Mouse (Mus musculus) cerebellum, postnatal 36 days (tissue): ENCODE results near the gene Gse1.
A peak's percentile ranks its signal among the peaks of the same experiment; 100 is the strongest.
"Not testable (repeated sequence)": the region's sequence is repeated elsewhere in the genome, so short reads cannot be mapped to it uniquely, and the experiment has no call there.

Experiments used
- DNase-seq, 2 experiments: peaks; one replicate each; pipeline ENCODE4 v3.0.0; 2021 to 2022; ENCODE audit warnings: mixed read lengths in 2 of 2

Gene Gse1

GRCm38 (mm10) chr8:120327131-120327554 lies 98.9 kb downstream of the Gse1 start:
- DNase-seq: peak; percentile 61 to 66

GRCm38 (mm10) chr8:120328361-120329022 lies 100.2 kb downstream of the Gse1 start:
- DNase-seq: no peak

GRCm38 (mm10) chr8:120329030-120329748 lies 100.9 kb downstream of the Gse1 start:
- DNase-seq: no peak

GRCm38 (mm10) chr8:120331027-120331426 lies 102.8 kb downstream of the Gse1 start:
- DNase-seq: no peak

GRCm38 (mm10) chr8:120332379-120333229 lies 104.3 kb downstream of the Gse1 start:
- peak; percentile 59 to 62 for DNase-seq

- no peak for DNase-seq
Observed at GRCm38 (mm10) chr8:120333681-120334080, 105.4 kb downstream of the Gse1 start.

GRCm38 (mm10) chr8:120334261-120334660 lies 106.0 kb downstream of the Gse1 start:
- not testable (repeated sequence) for DNase-seq

GRCm38 (mm10) chr8:120334878-120335261 lies 106.6 kb downstream of the Gse1 start:
- no peak for DNase-seq

GRCm38 (mm10) chr8:120335262-120336086 lies 107.2 kb downstream of the Gse1 start:
- DNase-seq: peak; percentile 36 to 47

GRCm38 (mm10) chr8:120336087-120336380 lies 107.8 kb downstream of the Gse1 start:
- peak; percentile 32 to 56 for DNase-seq

- no peak for DNase-seq
Observed at GRCm38 (mm10) chr8:120336909-120337555, 108.8 kb downstream of the Gse1 start.

- no peak for DNase-seq
Observed at GRCm38 (mm10) chr8:120337627-120338026, 109.4 kb downstream of the Gse1 start.

- DNase-seq: no peak
Observed at GRCm38 (mm10) chr8:120338678-120339077, 110.4 kb downstream of the Gse1 start.

- DNase-seq: no peak
Observed at GRCm38 (mm10) chr8:120339743-120340142, 111.5 kb downstream of the Gse1 start.

GRCm38 (mm10) chr8:120341124-120341523 lies 112.9 kb downstream of the Gse1 start:
- DNase-seq: no peak

- no peak for DNase-seq
Observed at GRCm38 (mm10) chr8:120342847-120343548, 114.7 kb downstream of the Gse1 start.

- no peak for DNase-seq
Observed at GRCm38 (mm10) chr8:120343582-120343981, 115.3 kb downstream of the Gse1 start.

GRCm38 (mm10) chr8:120344166-120344565 lies 115.9 kb downstream of the Gse1 start:
- DNase-seq: no peak

- DNase-seq: no peak
Observed at GRCm38 (mm10) chr8:120344583-120344982, 116.3 kb downstream of the Gse1 start.

GRCm38 (mm10) chr8:120347734-120348341 lies 119.6 kb downstream of the Gse1 start:
- DNase-seq: no peak

- no peak for DNase-seq
Observed at GRCm38 (mm10) chr8:120348922-120349321, 120.7 kb downstream of the Gse1 start.
